8 mouse cellular contexts compared by ENCODE assay signal in the genomic region with DNA sequence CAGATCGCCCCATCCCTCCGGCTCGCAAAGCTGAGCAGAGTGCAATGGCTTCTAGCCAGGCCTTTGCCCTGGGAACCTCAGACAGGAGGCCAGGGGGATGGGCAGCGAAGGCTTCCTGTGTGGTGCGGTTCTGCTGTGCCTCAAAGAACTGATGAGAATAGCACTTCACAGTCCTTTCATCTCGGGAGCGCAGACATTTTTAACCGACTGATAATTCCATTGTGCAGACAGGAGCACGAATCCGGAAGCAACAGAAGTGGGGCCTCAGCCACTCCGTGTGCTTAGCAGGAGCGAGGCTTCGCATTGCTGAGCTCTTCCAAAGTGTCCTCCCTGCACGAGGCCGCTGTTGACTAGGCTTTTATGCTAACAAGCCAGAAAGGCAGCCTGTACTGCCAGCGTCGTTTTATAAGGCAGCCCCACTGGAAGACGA. TPM values are rescaled to one million over a fixed set of nuclear protein-coding genes. Genes with fewer than 3 reads are reported as not detected.
DNase-seq lines count a peak whose midpoint lies in the region; ATAC-seq and TF ChIP-seq lines count a peak whose summit lies in the region.

No protein-coding gene starts in this region.

- no peaks in the 10 kb centered on the region for H3K9me3 ChIP-seq in lung, postnatal 0 days (ENCODE audit: low read length)

- peak; percentile 14 for DNase-seq in urinary bladder, postnatal 14 days (ENCODE audit: low spot score)
- no peak for DNase-seq in urinary bladder, postnatal 25 days (ENCODE audit: low spot score)
- peak; percentile 20 for DNase-seq in embryo, embryonic 11.5 days (ENCODE audit: low read depth, low spot score)
- DNase-seq in heart, postnatal 10 days: peak; percentile 56 to 62
- DNase-seq in kidney, postnatal 25 days: peak; percentile 62 to 71
- DNase-seq in lung, postnatal 0 days (ENCODE audit: low spot score): peak; percentile 45

- no peak for TF ChIP-seq EP300 in lung, postnatal 0 days (IDR thresholded peaks at IDR 0.05)

- no peak overlapping the region for H3K9ac ChIP-seq in lung, postnatal 0 days (replicated peaks; ENCODE audit: low read depth)

- no peak for TF ChIP-seq POLR2A in olfactory bulb, adult 2 months (IDR thresholded peaks at IDR 0.05; ENCODE audit: insufficient read depth, low read depth, low read length)

- peak overlapping the region; percentile 28 for H3K4me3 ChIP-seq in lung, postnatal 0 days (ENCODE audit: low read depth, low read length)
- peak overlapping the region; percentile 13 for H3K4me3 ChIP-seq in olfactory bulb, adult 2 months (ENCODE audit: insufficient read depth, low read depth, low read length)

- peaks cover 5% of the 10 kb centered on the region; the same call in 1 of the 2 replicates for H3K4me1 ChIP-seq in lung, postnatal 0 days (ENCODE audit: insufficient read depth, low read depth, low read length)
- H3K4me1 ChIP-seq in olfactory bulb, adult 2 months (ENCODE audit: control insufficient read depth, insufficient read depth, low read length): peaks cover 14% of the 10 kb centered on the region

- TF ChIP-seq CTCF in lung, postnatal 0 days (IDR thresholded peaks at IDR 0.05): no peak
- no peak for TF ChIP-seq CTCF in olfactory bulb, adult 2 months (IDR thresholded peaks at IDR 0.05; ENCODE audit: insufficient read depth, low read depth, low read length)

- WGBS in lung, postnatal 0 days: 3% methylated on average over 18 of the region's 18 CpGs
- 15% methylated on average over 18 of the region's 18 CpGs for WGBS in olfactory bulb, adult 2 months

- no peaks in the 10 kb centered on the region for H3K27me3 ChIP-seq in lung, postnatal 0 days (replicated peaks; ENCODE audit: insufficient read depth, low read length)

- intact Hi-C loops in heart, postnatal 10 days (cut with DNase I): loop anchor here (5.0 kb wide), 1 partner anchor 34 kb away; no protein-coding TSS in a partner anchor

- peak overlapping the region; percentile 51 for H3K4me2 ChIP-seq in lung, postnatal 0 days (replicated peaks; ENCODE audit: low read depth, low read length)

- H3K27ac ChIP-seq in lung, postnatal 0 days (ENCODE audit: low read length): 0 out of 2 replicates have a peak overlapping the region, but pooled peaks have one; percentile 26
- H3K27ac ChIP-seq in olfactory bulb, adult 2 months (ENCODE audit: insufficient read depth, low read depth, low read length): no peak overlapping the region

- H3K36me3 ChIP-seq in lung, postnatal 0 days (ENCODE audit: insufficient read depth, low read length): no peaks in the 10 kb centered on the region

- ATAC-seq in lung, postnatal 0 days: peak; percentile 50; the same call in 1 of the 2 replicates
- no peak for ATAC-seq in erythroid progenitor cell, adult 5-6 weeks (replicated peaks; ENCODE audit: low FRiP score, poor library complexity, severe bottlenecking)

RNA-seq across cellular contexts. Expression of gene Kras, which starts 53.6 kb away (rescaled TPM):
- total RNA-seq in heart, postnatal 10 days (2021): 10 to 100 TPM; 45.9 to 48.4 TPM
- polyA plus RNA-seq in lung, postnatal 0 days (2015; fragmentation: Nextera tagmentation; extraction: Ambion mirVana): 90.5 and 98.6 TPM in 2 replicates
- polyA plus RNA-seq in olfactory bulb, adult 2 months (2012; ENCODE audit: insufficient read depth, insufficient read length, low replicate concordance, missing spikeins): 261 and 295 TPM in 2 replicates
- 55.9 and 71.3 TPM in 2 replicates for total RNA-seq in erythroid progenitor cell, adult 5-6 weeks (2015; ENCODE audit: low replicate concordance)
- 32.5 and 51.3 TPM in 2 replicates for total RNA-seq in erythroid progenitor cell, adult 5-6 weeks (2017; ENCODE audit: low replicate concordance)
